Mouse (Mus musculus): ENCODE data around the gene Gdf7. TPM values are rescaled to one million over a fixed set of nuclear protein-coding genes. Genes with fewer than 3 reads are reported as not detected.

Gdf7 gene
- total RNA-seq (2014; rRNA removed) (4.7 TPM in 1 of 2 replicates, not detected in the other), polyA plus RNA-seq (2015; fragmentation: Nextera tagmentation; extraction: Ambion mirVana) (0.11 and 0.12 TPM in 2 replicates)

DNA sequence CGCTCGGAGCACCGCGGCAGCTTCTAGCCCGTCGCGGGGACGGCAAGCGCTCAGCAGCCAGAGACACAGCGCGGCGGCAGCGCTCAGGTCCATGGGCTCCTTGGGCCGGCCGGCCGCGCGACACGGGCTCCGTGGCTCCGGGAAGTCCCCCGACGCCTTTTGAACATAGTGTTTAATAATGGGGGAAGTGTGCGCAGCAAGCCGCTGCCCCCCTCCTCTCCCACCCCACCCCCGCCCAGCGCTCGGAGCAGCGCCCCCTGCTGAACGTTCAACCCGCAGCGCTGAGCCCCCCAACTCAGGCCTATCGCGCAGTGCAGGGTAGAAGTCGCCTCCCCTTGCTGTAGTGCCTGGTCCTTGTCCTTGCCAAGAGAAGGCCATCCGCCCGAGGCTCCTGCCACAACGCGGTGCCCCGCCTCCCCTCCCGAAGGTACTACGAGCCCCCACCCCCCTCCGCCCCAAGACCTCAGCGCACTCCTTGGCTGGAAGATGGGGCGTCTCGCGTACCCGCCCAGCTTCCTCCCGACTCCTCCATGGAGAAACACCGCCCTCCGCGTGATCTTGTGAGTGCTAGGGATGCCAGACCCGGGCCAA, at the start of gene Gdf7:
Gdf7 (minus strand) TSS at position 114 of the 591 bp plus-strand sequence.
- Histone ChIP-seq H3K9ac (replicated peaks; ENCODE audit: low read length, poor library complexity, severe bottlenecking) (no peak within 1 kb of the TSS; the same call in 1 of the 2 replicates), H3K36me3 (ENCODE audit: insufficient read depth, low read length) (no peaks in the 10 kb centered on the region), H3K9me3 (ENCODE audit: low read length) (no peaks in the 10 kb centered on the region), H3K4me2 (ENCODE audit: low read depth, low read length, poor library complexity, severe bottlenecking) (peak within 1 kb of the TSS; percentile 74), H3K4me1 (ENCODE audit: insufficient read depth, low read length) (peaks cover 5% of the 10 kb centered on the region; the same call in 1 of the 2 replicates), H3K27me3 (ENCODE audit: insufficient read depth, low read length) (peaks cover 76% of the 10 kb centered on the region), H3K27ac (ENCODE audit: low read depth, low read length) (no peak within 1 kb of the TSS), H3K4me3 (ENCODE audit: low read depth, low read length) (peak within 1 kb of the TSS; percentile 41)
- ATAC-seq (ENCODE audit: low FRiP score): 0 out of 2 replicates have a peak, but pooled peaks have one; percentile 41
- under 1% methylated on average over 38 of the region's 53 CpGs for WGBS
- TF ChIP-seq CTCF (IDR thresholded peaks at IDR 0.05): peak; percentile 42
- no peak for DNase-seq (ENCODE audit: low spot score)

DNA sequence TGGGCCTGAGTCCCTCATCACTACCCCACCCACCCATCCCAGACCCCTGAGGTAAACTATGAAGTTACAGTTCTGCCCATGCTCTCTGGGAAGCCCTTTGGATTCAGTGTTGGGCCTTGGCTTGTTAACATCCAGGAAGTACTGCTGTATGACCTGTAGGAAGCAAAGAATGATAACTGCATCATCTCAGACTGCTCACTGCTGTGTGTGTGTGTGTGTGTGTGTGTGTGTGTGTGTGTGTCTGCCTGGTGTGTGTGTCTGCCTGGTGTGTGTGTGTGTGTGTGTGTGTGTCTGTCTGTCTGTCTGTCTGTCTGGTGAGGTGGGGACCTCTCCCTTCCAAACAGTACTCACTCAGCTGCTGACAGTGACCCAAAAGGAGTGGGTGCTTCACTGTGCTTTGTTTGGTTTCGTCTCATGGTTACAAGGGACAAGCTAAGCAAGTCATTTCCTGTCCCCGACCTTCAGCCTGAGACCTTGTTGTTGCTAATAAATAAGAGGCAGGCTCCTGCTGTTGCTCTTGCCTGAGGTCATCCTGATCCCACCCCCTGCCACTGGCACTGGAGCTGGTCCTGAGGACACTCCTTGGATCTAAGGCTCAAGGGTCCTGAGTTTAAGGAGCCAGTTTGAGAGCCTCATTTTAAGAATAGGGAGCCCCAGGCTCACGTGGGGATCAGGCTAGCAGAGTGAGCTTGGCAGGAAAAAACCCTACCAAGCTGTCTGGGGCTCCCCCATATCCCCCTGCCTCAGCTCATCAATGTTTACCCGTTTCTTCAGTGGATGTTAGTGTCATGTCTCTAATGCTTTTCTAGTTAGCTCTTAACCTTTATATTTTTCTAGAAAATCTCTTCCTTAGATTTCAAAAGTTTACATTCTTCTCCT, 49.5 kb upstream of the Gdf7 start:
- no peak overlapping the region for H3K9ac ChIP-seq (replicated peaks; ENCODE audit: low read length, poor library complexity, severe bottlenecking)
- no peaks in the 10 kb centered on the region for H3K9me3 ChIP-seq (ENCODE audit: low read length)
- no peak overlapping the region for H3K4me3 ChIP-seq (ENCODE audit: low read depth, low read length)
- no peak overlapping the region for H3K27ac ChIP-seq (ENCODE audit: low read depth, low read length)
- no peak for TF ChIP-seq CTCF (IDR thresholded peaks at IDR 0.05)
- 58% methylated on average over 4 of the region's 4 CpGs for WGBS
- DNase-seq (ENCODE audit: low spot score) (no peak), ATAC-seq (ENCODE audit: low FRiP score) (no peak)
- no peak overlapping the region for H3K4me2 ChIP-seq (ENCODE audit: low read depth, low read length, poor library complexity, severe bottlenecking)
- H3K4me1 ChIP-seq (ENCODE audit: insufficient read depth, low read length): 0 out of 2 replicates have a peak, but pooled peaks cover 4% of the 10 kb centered on the region
- H3K36me3 ChIP-seq (ENCODE audit: insufficient read depth, low read length): no peaks in the 10 kb centered on the region
- H3K27me3 ChIP-seq (ENCODE audit: insufficient read depth, low read length): no peaks in the 10 kb centered on the region

DNA sequence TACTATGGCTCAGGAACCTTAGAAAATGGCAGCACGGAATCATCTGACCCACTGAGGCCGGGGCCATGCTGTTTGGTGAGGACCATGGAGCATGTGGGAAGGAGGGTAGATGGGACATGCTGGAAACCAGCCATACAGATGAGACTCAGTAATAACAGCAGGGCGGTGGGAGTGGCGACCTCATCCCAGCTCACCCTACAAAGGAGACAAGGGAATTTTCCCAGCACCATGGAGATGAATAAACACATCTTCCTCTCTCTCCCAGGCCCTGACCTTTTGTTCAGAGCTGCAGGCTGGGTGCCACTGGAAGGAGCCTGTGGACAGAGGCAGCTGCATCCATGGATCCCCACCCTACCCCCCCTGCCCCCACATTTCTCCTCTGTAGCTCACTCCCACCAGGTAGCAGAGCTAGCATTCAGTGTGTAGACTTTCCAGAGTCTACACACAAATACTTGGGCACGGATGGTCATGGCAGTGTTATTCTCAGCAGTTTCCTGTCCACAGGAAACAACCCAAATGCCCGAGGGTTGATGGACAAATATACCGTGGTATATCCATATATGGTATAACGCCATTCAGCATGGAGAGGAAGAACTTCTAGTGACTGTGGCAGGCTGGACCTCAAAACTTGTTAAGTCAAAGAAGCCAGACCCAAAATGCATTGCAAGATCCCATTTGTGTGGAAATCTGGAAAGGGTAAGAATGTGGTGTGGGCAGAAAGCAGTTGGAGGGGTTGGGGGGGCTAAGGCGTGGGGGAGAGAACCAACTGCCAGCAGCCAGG, 47.2 kb upstream of the Gdf7 start:
- Histone ChIP-seq H3K36me3 (ENCODE audit: insufficient read depth, low read length) (no peaks in the 10 kb centered on the region), H3K4me2 (ENCODE audit: low read depth, low read length, poor library complexity, severe bottlenecking) (no peak overlapping the region), H3K9me3 (ENCODE audit: low read length) (no peaks in the 10 kb centered on the region), H3K4me3 (ENCODE audit: low read depth, low read length) (no peak overlapping the region), H3K4me1 (ENCODE audit: insufficient read depth, low read length) (0 out of 2 replicates have a peak, but pooled peaks cover 4% of the 10 kb centered on the region), H3K9ac (replicated peaks; ENCODE audit: low read length, poor library complexity, severe bottlenecking) (no peak overlapping the region), H3K27ac (ENCODE audit: low read depth, low read length) (no peak overlapping the region), H3K27me3 (ENCODE audit: insufficient read depth, low read length) (no peaks in the 10 kb centered on the region)
- no peak for DNase-seq (ENCODE audit: low spot score)
- ATAC-seq (ENCODE audit: low FRiP score): no peak
- WGBS: 75% methylated on average over 9 of the region's 9 CpGs
- TF ChIP-seq CTCF (IDR thresholded peaks at IDR 0.05): no peak

DNA sequence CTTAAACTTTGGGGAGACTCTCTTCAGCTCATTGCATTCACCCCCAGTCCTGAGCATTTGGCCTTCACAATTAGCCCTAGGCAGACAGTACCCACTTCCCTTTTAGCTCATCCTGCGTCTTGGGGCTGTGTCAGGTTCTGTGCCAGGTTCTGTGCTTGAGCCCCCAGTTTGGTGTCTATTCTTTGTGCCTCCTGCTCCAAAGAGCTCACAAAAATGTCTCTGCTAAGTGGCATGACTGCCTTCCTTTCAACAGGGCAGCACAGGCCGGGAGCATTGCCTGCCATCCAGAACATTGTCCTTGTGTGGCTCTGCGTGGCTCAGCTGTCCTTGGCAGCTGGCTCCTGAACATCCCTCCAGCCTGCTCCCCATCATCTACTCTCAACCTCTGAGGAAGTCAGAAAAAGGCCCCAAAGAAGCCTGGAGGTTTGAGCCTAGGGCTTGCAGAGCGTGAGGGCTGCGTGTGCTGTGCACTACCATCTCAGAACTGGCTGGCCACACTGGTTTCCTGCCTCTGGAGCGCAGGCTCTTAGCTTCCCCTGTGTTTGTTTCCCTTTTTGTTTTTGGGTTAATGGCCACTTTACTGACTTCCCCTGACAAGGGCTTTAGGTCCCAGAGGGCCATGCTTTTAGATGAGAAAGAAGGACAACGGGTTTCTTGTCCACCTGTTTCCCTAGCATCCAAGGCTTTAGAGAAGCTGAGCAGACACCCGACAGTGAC, 46.1 kb upstream of the Gdf7 start:
- 74% methylated on average over 8 of the region's 8 CpGs for WGBS
- H3K9ac ChIP-seq (replicated peaks; ENCODE audit: low read length, poor library complexity, severe bottlenecking): no peak overlapping the region
- no peak overlapping the region; the same call in 1 of the 2 replicates for H3K27ac ChIP-seq (ENCODE audit: low read depth, low read length)
- 0 out of 2 replicates have a peak, but pooled peaks cover 4% of the 10 kb centered on the region for H3K4me1 ChIP-seq (ENCODE audit: insufficient read depth, low read length)
- TF ChIP-seq CTCF (IDR thresholded peaks at IDR 0.05): no peak
- ATAC-seq (ENCODE audit: low FRiP score): no peak
- no peaks in the 10 kb centered on the region for H3K9me3 ChIP-seq (ENCODE audit: low read length)
- H3K36me3 ChIP-seq (ENCODE audit: insufficient read depth, low read length): 0 out of 2 replicates have a peak, but pooled peaks cover 3% of the 10 kb centered on the region
- DNase-seq (ENCODE audit: low spot score): no peak
- H3K4me3 ChIP-seq (ENCODE audit: low read depth, low read length): no peak overlapping the region
- H3K4me2 ChIP-seq (ENCODE audit: low read depth, low read length, poor library complexity, severe bottlenecking): no peak overlapping the region
- H3K27me3 ChIP-seq (ENCODE audit: insufficient read depth, low read length): no peaks in the 10 kb centered on the region

DNA sequence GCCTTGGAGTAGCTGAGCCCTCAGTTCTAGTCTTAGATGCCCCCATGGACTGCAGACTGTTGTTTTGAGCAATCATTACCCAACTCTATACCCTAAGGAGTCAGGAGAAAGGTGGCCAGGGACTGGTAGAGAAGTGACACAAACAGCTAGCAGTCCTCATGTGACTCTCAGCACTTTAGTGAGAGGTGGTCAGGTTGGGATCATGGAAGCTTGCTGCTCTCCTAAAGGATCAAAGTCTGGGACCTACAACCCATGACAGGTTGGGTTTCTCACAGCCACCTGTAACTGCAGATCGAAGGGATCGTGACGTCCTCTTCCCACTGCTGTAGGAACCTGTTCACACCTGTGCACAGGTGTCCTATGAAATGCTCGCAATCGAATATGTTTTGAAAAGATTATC, 43.8 kb upstream of the Gdf7 start:
- ATAC-seq (ENCODE audit: low FRiP score) (no peak), DNase-seq (ENCODE audit: low spot score) (no peak)
- WGBS: 99% methylated on average over 5 of the region's 5 CpGs

More for the DNA sequence above, 43.8 kb upstream of the Gdf7 start:
- H3K4me3 ChIP-seq (ENCODE audit: low read depth, low read length): no peak overlapping the region
- H3K9ac ChIP-seq (replicated peaks; ENCODE audit: low read length, poor library complexity, severe bottlenecking): no peak overlapping the region
- no peaks in the 10 kb centered on the region for H3K9me3 ChIP-seq (ENCODE audit: low read length)
- H3K27ac ChIP-seq (ENCODE audit: low read depth, low read length): no peak overlapping the region
- no peak for TF ChIP-seq CTCF (IDR thresholded peaks at IDR 0.05)
- 0 out of 2 replicates have a peak, but pooled peaks cover 4% of the 10 kb centered on the region for H3K4me1 ChIP-seq (ENCODE audit: insufficient read depth, low read length)
- no peaks in the 10 kb centered on the region for H3K27me3 ChIP-seq (ENCODE audit: insufficient read depth, low read length)
- no peak overlapping the region for H3K4me2 ChIP-seq (ENCODE audit: low read depth, low read length, poor library complexity, severe bottlenecking)
- peaks cover 16% of the 10 kb centered on the region for H3K36me3 ChIP-seq (ENCODE audit: insufficient read depth, low read length)
